Mouse (Mus musculus) central nervous system, embryonic 14 days (tissue): ENCODE results near the gene Flt1. TPM values are rescaled to one million over a fixed set of nuclear protein-coding genes. Genes with fewer than 3 reads are reported as not detected.

Source experiments
- polyA plus RNA-seq: library from polyadenylated mRNA; depleted of rRNA; stranded (reverse); fragments of >200 nt; gene quantifications from 2 replicates; pipeline ENCODE4 v1.2.3, GENCODE M21; 2012; rRNA removed

Gene Flt1
- polyA plus RNA-seq = 5.0 and 5.4 TPM in 2 replicates

GRCm38 (mm10) chr5:147725831-147726700, at the start of gene Flt1:
Gene Flt1 (minus strand): TSS chr5:147726011.

Other genes starting within 250 kb of the Flt1 start
- gene Pomp, start 134.4 kb upstream of the Flt1 start, polyA plus RNA-seq = 284 and 322 TPM in 2 replicates
- 4.4 and 4.5 TPM in 2 replicates for gene Slc46a3, start 168.8 kb upstream of the Flt1 start, polyA plus RNA-seq
- gene Mtus2, start 231.3 kb upstream of the Flt1 start, polyA plus RNA-seq = 12.8 and 15.6 TPM in 2 replicates